8 mouse cellular contexts compared by ENCODE assay signal in the genomic region with DNA sequence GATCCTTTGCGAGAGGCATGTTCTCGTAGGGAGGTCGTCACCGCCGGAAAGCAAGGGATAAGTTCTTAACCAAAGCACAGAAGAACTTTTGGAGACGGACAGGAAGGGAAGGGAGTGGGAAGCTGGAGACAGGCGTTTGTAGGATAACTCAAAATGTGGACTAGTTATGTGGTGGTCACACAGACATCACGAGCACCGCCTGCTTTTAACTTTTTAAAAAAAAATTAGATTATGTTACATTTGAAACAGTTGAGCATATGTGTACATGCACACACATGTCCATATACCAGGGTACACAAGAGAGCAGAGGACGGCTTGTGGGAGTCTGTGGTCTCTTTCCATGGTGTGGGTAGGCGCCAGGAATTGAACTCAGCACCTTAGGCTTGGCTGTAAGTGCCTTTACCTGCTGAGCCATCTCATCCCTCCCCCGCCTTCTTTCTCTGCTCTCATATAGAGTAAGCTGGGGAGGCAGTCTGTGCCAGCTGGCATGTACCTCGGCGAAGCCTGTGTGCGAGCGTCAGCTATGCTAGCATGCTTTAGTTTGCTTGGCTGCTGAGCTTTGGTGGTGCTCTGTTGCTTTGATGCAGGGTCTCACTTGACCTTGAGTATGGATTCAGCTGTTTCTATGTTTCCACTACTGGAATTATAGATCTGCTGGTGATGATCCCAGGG. TPM values are rescaled to one million over a fixed set of nuclear protein-coding genes. Genes with fewer than 3 reads are reported as not detected.
DNase-seq lines count a peak whose midpoint lies in the region; ATAC-seq and TF ChIP-seq lines count a peak whose summit lies in the region.

TSS of gene Rps27rt (minus strand) at position 51 of the 672 bp plus-strand sequence.

- H3K9me3 ChIP-seq in embryonic facial prominence, embryonic 10.5 days = peaks cover 5% of the 10 kb centered on the region; the same call in 1 of the 2 replicates
- H3K9me3 ChIP-seq in heart, embryonic 10.5 days = no peaks in the 10 kb centered on the region

- no peak for TF ChIP-seq CTCF in left cerebral cortex, adult 2 months (IDR thresholded peaks at IDR 0.05)

- no peak within 1 kb of the TSS for H3K4me3 ChIP-seq in embryonic facial prominence, embryonic 10.5 days
- H3K4me3 ChIP-seq in heart, embryonic 10.5 days = no peak within 1 kb of the TSS
- H3K4me3 ChIP-seq in left cerebral cortex, adult 2 months = no peak within 1 kb of the TSS

- intact Hi-C loops in left cerebral cortex, adult 2 months (cut with DNase I) = no loop called here

- 92% methylated on average over 16 of the region's 16 CpGs for WGBS in embryonic facial prominence, embryonic 10.5 days
- 88% methylated on average over 16 of the region's 16 CpGs for WGBS in heart, embryonic 10.5 days

- H3K27me3 ChIP-seq in embryonic facial prominence, embryonic 10.5 days (replicated peaks; ENCODE audit: low read depth, poor library complexity, severe bottlenecking) = peaks cover 26% of the 10 kb centered on the region
- H3K27me3 ChIP-seq in heart, embryonic 10.5 days (ENCODE audit: insufficient read depth, poor library complexity, severe bottlenecking) = peaks cover 18% of the 10 kb centered on the region

- no peak for ATAC-seq in monocyte, adult 5-6 weeks (replicated peaks; ENCODE audit: insufficient number of reproducible peaks, low FRiP score, low TSS enrichment, poor library complexity, severe bottlenecking)

- peak; percentile 29 for DNase-seq in right cerebral cortex, adult 18-20 months
- no peak for DNase-seq in right cerebral cortex, postnatal 36 days (ENCODE audit: low spot score in 2 of 2)
- DNase-seq in embryonic facial prominence, embryonic 10.5 days (ENCODE audit: low spot score) = no peak
- DNase-seq in heart, embryonic 10.5 days (ENCODE audit: low spot score) = no peak
- DNase-seq in left cerebral cortex, adult 2 months (ENCODE audit: extremely low spot score in 1 of 2, low spot score in 2 of 2) = no peak
- no peak for DNase-seq in urinary bladder, postnatal 25 days (ENCODE audit: low spot score)
- DNase-seq in kidney, postnatal 36 days = no peak

- peaks cover 18% of the 10 kb centered on the region for H3K4me1 ChIP-seq in embryonic facial prominence, embryonic 10.5 days
- peaks cover 26% of the 10 kb centered on the region for H3K4me1 ChIP-seq in heart, embryonic 10.5 days

- H3K27ac ChIP-seq in embryonic facial prominence, embryonic 10.5 days (replicated peaks) = no peak within 1 kb of the TSS
- no peak within 1 kb of the TSS for H3K27ac ChIP-seq in heart, embryonic 10.5 days
- no peak within 1 kb of the TSS for H3K27ac ChIP-seq in left cerebral cortex, adult 2 months

- no peaks in the 10 kb centered on the region for H3K36me3 ChIP-seq in embryonic facial prominence, embryonic 10.5 days (replicated peaks)
- H3K36me3 ChIP-seq in heart, embryonic 10.5 days = no peaks in the 10 kb centered on the region

RNA-seq across cellular contexts. Expression of gene Rps27rt, which starts in this region (rescaled TPM):
- polyA plus RNA-seq in embryonic facial prominence, embryonic 10.5 days (2016; fragmentation: Nextera tagmentation; extraction: Ambion mirVana) = 232 and 250 TPM in 2 replicates
- polyA plus RNA-seq in heart, embryonic 10.5 days (2016; fragmentation: Nextera tagmentation; extraction: Ambion mirVana) = 177 and 217 TPM in 2 replicates
- 10 to 100 TPM; 14.7 to 28.5 TPM for total RNA-seq in left cerebral cortex, adult 2 months (2021)
- 146 to 287 TPM (median 257 TPM) in 3 replicates for total RNA-seq in monocyte, adult 5-6 weeks (2017)
